Mouse (Mus musculus): ENCODE results near the gene Doc2a. TPM values are rescaled to one million over a fixed set of nuclear protein-coding genes. Genes with fewer than 3 reads are reported as not detected.
A peak's percentile ranks its signal among the peaks of the same experiment; 100 is the strongest.

Doc2a gene
- polyA plus RNA-seq, 1 experiment from 2014 or later = 0.89 TPM

DNA sequence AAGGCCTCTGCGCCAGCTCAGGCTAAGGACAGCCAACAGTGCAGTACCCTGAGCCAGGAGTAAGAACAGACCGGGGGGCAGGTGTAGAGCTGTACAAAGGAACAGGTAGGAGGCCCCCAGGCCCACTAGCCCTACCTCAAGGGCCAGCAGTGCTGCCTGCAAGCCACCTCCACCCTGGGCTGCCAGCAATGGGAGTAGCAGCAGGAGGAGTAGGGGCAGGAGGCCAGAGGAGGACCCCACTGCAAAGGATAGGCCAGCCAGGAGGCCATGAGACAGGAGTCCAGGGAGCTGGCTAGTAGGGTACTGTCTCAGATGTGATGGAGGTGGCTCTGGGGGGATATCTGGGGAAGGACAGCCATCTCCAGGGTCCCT lies 23.3 kb downstream of the Doc2a start:
- H3K27ac ChIP-seq (ENCODE audit: low read length) = no peak overlapping the region
- H3K36me3 ChIP-seq (ENCODE audit: control insufficient read depth, insufficient read depth, low read length) = peaks cover 52% of the 10 kb centered on the region
- no peaks in the 10 kb centered on the region for H3K27me3 ChIP-seq (ENCODE audit: control insufficient read depth, insufficient read depth, low read length)
- no peak for ATAC-seq (ENCODE audit: insufficient read depth, low FRiP score)
- no peak overlapping the region for H3K9ac ChIP-seq (ENCODE audit: low read length)
- 100% methylated on average over 2 of the region's 2 CpGs for WGBS
- no peaks in the 10 kb centered on the region for H3K4me1 ChIP-seq (ENCODE audit: control insufficient read depth, insufficient read depth, low read length)
- no peaks in the 10 kb centered on the region for H3K9me3 ChIP-seq (replicated peaks; ENCODE audit: control insufficient read depth, low read length)
- no peak overlapping the region for H3K4me2 ChIP-seq (ENCODE audit: low read depth, low read length)
- no peak overlapping the region for H3K4me3 ChIP-seq (replicated peaks; ENCODE audit: low read length)

DNA sequence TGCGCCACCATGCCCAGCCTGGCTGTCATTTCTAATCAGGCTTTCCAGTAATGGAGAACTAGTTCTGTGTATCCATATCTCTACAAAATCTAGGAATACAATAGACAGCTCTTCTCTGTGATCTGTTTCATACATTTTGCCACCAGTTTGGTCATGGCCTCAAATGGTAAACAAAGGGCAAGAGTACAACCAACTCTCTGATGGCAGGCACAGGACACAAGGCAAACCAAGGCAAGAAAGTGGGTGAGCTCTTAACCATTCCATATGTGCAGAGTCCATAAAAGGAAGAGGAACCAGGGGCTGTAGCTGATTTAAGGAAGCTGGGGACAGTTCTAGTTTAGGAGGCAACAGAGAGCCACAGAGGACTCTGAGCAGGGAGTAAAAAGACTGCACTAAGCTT lies 30.0 kb downstream of the Doc2a start:
- no peak overlapping the region for H3K27ac ChIP-seq (ENCODE audit: low read length)

DNA sequence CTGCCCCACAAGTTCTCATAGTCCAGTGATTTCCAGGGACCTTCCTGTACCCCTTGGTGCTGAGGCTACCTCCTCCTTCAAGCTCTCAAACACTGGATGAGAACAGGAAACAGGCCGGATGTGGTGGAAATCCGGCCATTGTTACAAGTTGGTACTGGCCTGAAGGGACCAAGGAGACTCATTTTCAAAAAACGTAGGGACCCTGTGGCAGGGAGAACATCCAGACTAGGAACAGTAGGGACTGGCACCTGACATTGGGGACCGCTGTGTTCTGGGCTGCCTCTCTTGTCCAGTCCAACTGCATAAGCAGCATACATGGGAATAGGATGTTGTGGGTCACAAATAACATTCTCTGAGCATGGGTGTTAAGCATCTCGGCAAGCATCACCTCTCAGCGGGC lies 33.8 kb downstream of the Doc2a start:
- WGBS = 71% methylated on average over 6 of the region's 6 CpGs
- peak overlapping the region; percentile 26; the same call in 1 of the 2 replicates for H3K27ac ChIP-seq (ENCODE audit: low read length)

More for the DNA sequence above, 30.0 kb downstream of the Doc2a start:
- H3K9me3 ChIP-seq (replicated peaks; ENCODE audit: control insufficient read depth, low read length) = no peaks in the 10 kb centered on the region
- 100% methylated on average over 1 of the region's 1 CpGs for WGBS
- no peak for ATAC-seq (ENCODE audit: insufficient read depth, low FRiP score)
- no peak overlapping the region for H3K9ac ChIP-seq (ENCODE audit: low read length)
- no peaks in the 10 kb centered on the region for H3K27me3 ChIP-seq (ENCODE audit: control insufficient read depth, insufficient read depth, low read length)
- H3K4me3 ChIP-seq (replicated peaks; ENCODE audit: low read length) = no peak overlapping the region
- no peak overlapping the region for H3K4me2 ChIP-seq (ENCODE audit: low read depth, low read length)
- H3K4me1 ChIP-seq (ENCODE audit: control insufficient read depth, insufficient read depth, low read length) = peaks cover 8% of the 10 kb centered on the region
- H3K36me3 ChIP-seq (ENCODE audit: control insufficient read depth, insufficient read depth, low read length) = peaks cover 34% of the 10 kb centered on the region

DNA sequence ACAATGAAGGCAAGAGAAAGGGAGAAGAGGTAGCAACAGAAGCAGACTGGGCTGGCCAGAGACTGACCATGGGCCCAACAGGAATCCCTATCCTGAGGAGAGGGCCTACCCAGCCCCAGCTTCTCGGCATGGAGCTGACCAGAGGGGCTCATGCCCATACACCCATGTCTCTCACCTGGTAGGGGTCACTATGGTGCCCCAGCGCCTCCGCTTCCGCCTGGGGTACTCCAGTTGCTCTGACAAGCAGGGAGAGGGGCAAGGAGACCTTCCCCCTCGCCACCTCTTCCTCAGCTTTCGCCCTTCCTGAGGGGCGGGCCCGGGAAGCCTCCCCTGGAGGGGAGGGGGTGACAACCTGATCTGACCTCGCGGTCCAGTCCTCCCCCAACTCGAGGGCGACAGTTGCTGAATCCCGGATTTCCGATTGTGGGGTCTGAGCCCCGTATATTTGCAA lies 36.5 kb downstream of the Doc2a start:
- Histone ChIP-seq H3K36me3 (ENCODE audit: control insufficient read depth, insufficient read depth, low read length) (peaks cover 5% of the 10 kb centered on the region; the same call in 1 of the 2 replicates), H3K27me3 (ENCODE audit: control insufficient read depth, insufficient read depth, low read length) (no peaks in the 10 kb centered on the region), H3K27ac (ENCODE audit: low read length) (peak overlapping the region; percentile 94), H3K4me3 (replicated peaks; ENCODE audit: low read length) (peak overlapping the region; percentile 88), H3K4me2 (ENCODE audit: low read depth, low read length) (peak overlapping the region; percentile 95), H3K9ac (ENCODE audit: low read length) (peak overlapping the region; percentile 92), H3K4me1 (ENCODE audit: control insufficient read depth, insufficient read depth, low read length) (peaks cover 21% of the 10 kb centered on the region), H3K9me3 (replicated peaks; ENCODE audit: control insufficient read depth, low read length) (no peaks in the 10 kb centered on the region)
- no peak for ATAC-seq (ENCODE audit: insufficient read depth, low FRiP score)
- under 1% methylated on average over 15 of the region's 15 CpGs for WGBS

More for the DNA sequence above, 33.8 kb downstream of the Doc2a start:
- no peaks in the 10 kb centered on the region for H3K9me3 ChIP-seq (replicated peaks; ENCODE audit: control insufficient read depth, low read length)
- no peak overlapping the region; the same call in 1 of the 2 replicates for H3K9ac ChIP-seq (ENCODE audit: low read length)
- no peak overlapping the region; the same call in 1 of the 2 replicates for H3K4me3 ChIP-seq (replicated peaks; ENCODE audit: low read length)
- ATAC-seq (ENCODE audit: insufficient read depth, low FRiP score) = no peak
- no peaks in the 10 kb centered on the region for H3K27me3 ChIP-seq (ENCODE audit: control insufficient read depth, insufficient read depth, low read length)
- peaks cover 21% of the 10 kb centered on the region for H3K4me1 ChIP-seq (ENCODE audit: control insufficient read depth, insufficient read depth, low read length)
- H3K36me3 ChIP-seq (ENCODE audit: control insufficient read depth, insufficient read depth, low read length) = peaks cover 17% of the 10 kb centered on the region
- peak overlapping the region; percentile 95; the same call in 1 of the 2 replicates for H3K4me2 ChIP-seq (ENCODE audit: low read depth, low read length)

DNA sequence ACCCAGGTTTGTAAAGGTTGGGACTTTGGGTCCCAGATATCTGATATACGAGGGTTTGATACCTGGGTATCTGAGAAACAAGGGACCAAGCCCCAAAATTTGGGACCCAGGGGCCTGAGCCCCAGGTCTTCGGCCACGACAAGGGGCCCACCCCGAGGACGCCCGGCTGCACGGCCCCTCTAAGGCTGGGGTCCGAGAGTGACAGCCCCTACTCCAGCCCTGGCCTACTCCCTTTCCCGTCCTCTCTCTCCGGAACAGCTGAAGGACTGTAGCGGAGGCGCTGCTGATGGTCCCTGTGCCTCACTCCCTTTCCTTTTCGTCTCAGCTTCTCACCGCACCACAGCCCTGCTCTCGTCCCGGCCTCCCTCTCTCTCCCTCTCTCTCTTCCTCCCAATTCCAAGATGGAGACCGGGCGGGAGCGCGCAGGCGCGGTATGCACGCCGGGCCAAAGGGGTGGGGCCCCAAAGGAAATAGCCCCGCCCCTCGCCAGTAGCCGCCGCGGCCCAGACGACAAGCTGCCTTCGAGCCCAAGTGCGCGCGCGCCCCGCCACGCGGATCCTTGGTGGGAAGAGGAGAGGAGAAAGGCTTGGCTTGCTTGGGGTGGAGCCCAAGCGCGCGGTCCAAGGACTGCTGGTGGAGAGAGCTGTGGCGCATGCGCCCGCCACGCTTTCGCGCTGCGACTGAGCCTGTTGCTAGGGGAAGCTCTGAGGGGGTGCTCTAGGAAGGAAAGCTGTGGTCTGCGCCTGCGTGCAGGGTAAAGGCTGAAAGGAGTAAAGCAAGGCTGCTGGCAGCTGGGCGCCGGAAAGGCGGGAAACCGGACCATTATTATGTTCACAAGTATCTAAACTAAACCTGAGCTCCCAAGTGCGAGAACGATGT lies 37.3 kb downstream of the Doc2a start, which contains the start of gene Taok2:
Taok2 (minus strand) TSS at position 418 of the 879 bp plus-strand sequence.
- Histone ChIP-seq H3K4me3 (replicated peaks; ENCODE audit: low read length) (peak within 1 kb of the TSS; percentile 88), H3K9me3 (replicated peaks; ENCODE audit: control insufficient read depth, low read length) (no peaks in the 10 kb centered on the region), H3K27ac (ENCODE audit: low read length) (peak within 1 kb of the TSS; percentile 94), H3K27me3 (ENCODE audit: control insufficient read depth, insufficient read depth, low read length) (no peaks in the 10 kb centered on the region), H3K4me2 (ENCODE audit: low read depth, low read length) (peak within 1 kb of the TSS; percentile 95), H3K36me3 (ENCODE audit: control insufficient read depth, insufficient read depth, low read length) (no peaks in the 10 kb centered on the region; the same call in 1 of the 2 replicates), H3K4me1 (ENCODE audit: control insufficient read depth, insufficient read depth, low read length) (peaks cover 21% of the 10 kb centered on the region), H3K9ac (ENCODE audit: low read length) (peak within 1 kb of the TSS; percentile 92)
- ATAC-seq (ENCODE audit: insufficient read depth, low FRiP score) = peak; percentile 99
- under 1% methylated on average over 56 of the region's 56 CpGs for WGBS

DNA sequence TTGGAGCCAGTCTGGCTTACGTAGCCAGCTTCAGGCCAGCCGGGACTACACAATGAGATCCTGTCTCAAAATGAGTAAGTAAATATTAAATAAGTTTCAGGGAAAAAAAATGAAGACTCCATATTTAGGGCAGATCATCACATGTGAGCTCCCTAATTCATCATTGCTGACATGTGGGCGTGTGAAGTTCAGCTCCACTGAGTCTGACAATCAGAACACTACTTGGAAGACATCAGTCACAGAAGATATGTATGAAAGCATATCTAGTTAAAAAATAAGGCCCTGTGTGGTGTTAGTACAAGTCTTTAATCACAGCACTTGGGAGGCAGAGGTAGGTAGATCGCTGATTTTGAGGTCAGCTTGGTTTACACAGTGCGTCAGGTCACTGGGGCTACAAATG lies 40.1 kb downstream of the Doc2a start:
- no peak overlapping the region for H3K4me2 ChIP-seq (ENCODE audit: low read depth, low read length)
- H3K9ac ChIP-seq (ENCODE audit: low read length) = no peak overlapping the region
- no peak for ATAC-seq (ENCODE audit: insufficient read depth, low FRiP score)
- H3K4me1 ChIP-seq (ENCODE audit: control insufficient read depth, insufficient read depth, low read length) = peaks cover 13% of the 10 kb centered on the region
- H3K36me3 ChIP-seq (ENCODE audit: control insufficient read depth, insufficient read depth, low read length) = no peaks in the 10 kb centered on the region
- no peak overlapping the region for H3K4me3 ChIP-seq (replicated peaks; ENCODE audit: low read length)
- H3K9me3 ChIP-seq (replicated peaks; ENCODE audit: control insufficient read depth, low read length) = no peaks in the 10 kb centered on the region
- H3K27me3 ChIP-seq (ENCODE audit: control insufficient read depth, insufficient read depth, low read length) = no peaks in the 10 kb centered on the region
- 56% methylated on average over 5 of the region's 5 CpGs for WGBS
- H3K27ac ChIP-seq (ENCODE audit: low read length) = no peak overlapping the region

DNA sequence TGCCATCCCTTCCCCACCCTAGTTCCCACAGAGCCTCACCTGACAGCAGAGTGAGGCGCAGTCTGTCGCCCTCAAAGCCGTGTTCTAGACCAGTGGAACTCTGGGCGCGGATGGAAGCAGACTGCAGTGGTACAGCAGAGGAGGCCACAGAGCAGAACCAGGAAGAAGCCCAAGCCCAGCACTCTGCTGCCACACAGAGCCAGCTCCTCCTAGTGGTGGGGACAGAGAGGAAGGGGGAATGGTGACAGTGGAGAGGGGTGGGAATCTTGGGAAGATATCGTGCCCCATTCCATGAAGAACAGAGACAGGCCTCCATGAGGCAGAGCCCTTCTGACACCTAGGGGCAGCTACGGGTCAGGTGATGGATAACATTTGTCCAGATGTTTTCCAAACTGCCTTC lies 41.6 kb downstream of the Doc2a start:
- Histone ChIP-seq H3K27me3 (ENCODE audit: control insufficient read depth, insufficient read depth, low read length) (no peaks in the 10 kb centered on the region), H3K4me2 (ENCODE audit: low read depth, low read length) (no peak overlapping the region), H3K27ac (ENCODE audit: low read length) (no peak overlapping the region), H3K4me3 (replicated peaks; ENCODE audit: low read length) (no peak overlapping the region), H3K4me1 (ENCODE audit: control insufficient read depth, insufficient read depth, low read length) (no peaks in the 10 kb centered on the region), H3K9ac (ENCODE audit: low read length) (no peak overlapping the region), H3K9me3 (replicated peaks; ENCODE audit: control insufficient read depth, low read length) (no peaks in the 10 kb centered on the region), H3K36me3 (ENCODE audit: control insufficient read depth, insufficient read depth, low read length) (no peaks in the 10 kb centered on the region)
- WGBS = 42% methylated on average over 7 of the region's 7 CpGs
- no peak for ATAC-seq (ENCODE audit: insufficient read depth, low FRiP score)

DNA sequence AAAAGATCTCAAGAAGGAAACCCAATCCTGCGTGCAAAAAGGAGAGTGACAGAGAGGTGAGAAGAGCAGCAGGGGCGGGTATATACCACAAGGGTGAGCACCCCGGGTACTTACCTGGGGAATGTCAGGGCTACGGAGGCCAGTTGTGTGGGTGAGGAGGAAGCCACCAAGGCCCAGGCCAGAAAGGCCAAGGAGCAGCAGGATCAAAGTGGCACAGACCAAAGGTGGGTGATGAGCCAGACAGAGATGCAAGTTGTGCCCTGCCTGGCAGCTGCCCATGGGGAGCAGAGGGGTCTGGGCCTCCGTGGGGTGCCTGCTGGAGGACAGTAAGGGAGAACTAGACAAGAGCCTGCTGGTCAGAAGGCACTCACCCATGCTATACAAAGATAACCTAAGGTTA lies 49.7 kb downstream of the Doc2a start:
- peak overlapping the region; percentile 34 for H3K27ac ChIP-seq (ENCODE audit: low read length)
- no peak overlapping the region; the same call in 1 of the 2 replicates for H3K4me3 ChIP-seq (replicated peaks; ENCODE audit: low read length)
- no peaks in the 10 kb centered on the region for H3K9me3 ChIP-seq (replicated peaks; ENCODE audit: control insufficient read depth, low read length)
- peak overlapping the region; percentile 82 for H3K4me2 ChIP-seq (ENCODE audit: low read depth, low read length)
- peaks cover 15% of the 10 kb centered on the region for H3K4me1 ChIP-seq (ENCODE audit: control insufficient read depth, insufficient read depth, low read length)
- WGBS = 80% methylated on average over 5 of the region's 5 CpGs
- no peaks in the 10 kb centered on the region for H3K27me3 ChIP-seq (ENCODE audit: control insufficient read depth, insufficient read depth, low read length)
- H3K36me3 ChIP-seq (ENCODE audit: control insufficient read depth, insufficient read depth, low read length) = no peaks in the 10 kb centered on the region
- no peak overlapping the region for H3K9ac ChIP-seq (ENCODE audit: low read length)
- ATAC-seq (ENCODE audit: insufficient read depth, low FRiP score) = no peak

DNA sequence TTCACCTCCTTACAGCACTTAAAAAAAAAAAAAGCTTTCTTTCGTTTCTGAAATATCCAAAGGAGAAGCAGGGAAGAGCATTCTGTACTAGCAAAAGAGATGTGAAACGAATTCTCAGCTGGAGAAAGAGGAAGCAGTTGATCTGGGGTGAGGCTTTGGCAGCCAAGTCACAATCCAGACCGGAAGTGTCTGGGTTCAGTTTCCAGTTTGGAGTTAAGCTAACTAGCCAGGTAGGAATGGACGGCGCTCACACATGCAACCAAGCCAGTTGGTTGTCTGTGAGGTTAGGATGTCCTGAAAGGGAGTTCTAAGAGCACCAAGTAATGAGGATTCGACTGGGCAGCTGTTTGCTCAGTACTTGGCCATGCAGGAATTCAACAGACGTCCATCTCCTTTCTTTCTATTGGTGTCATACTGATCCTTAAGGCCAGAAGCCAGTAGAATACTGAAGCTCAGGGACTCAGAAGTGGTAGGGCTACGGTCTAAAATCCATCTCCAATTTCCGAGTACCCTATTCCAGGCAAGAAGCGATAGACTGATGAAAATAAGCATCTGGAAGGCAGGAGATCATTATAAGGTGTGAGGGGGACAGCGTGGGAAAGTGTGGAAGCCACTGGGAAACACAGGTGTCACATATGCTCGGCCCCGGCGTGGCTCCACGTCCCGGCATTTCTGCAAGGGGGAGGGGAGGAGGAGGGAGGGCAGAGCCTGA lies 50.3 kb downstream of the Doc2a start:
- H3K27me3 ChIP-seq (ENCODE audit: control insufficient read depth, insufficient read depth, low read length) = no peaks in the 10 kb centered on the region
- H3K9ac ChIP-seq (ENCODE audit: low read length) = peak overlapping the region; percentile 86
- H3K4me3 ChIP-seq (replicated peaks; ENCODE audit: low read length) = peak overlapping the region; percentile 69
- no peaks in the 10 kb centered on the region for H3K9me3 ChIP-seq (replicated peaks; ENCODE audit: control insufficient read depth, low read length)
- peaks cover 15% of the 10 kb centered on the region for H3K4me1 ChIP-seq (ENCODE audit: control insufficient read depth, insufficient read depth, low read length)
- no peaks in the 10 kb centered on the region for H3K36me3 ChIP-seq (ENCODE audit: control insufficient read depth, insufficient read depth, low read length)
- peak overlapping the region; percentile 78 for H3K27ac ChIP-seq (ENCODE audit: low read length)
- ATAC-seq (ENCODE audit: insufficient read depth, low FRiP score) = no peak
- peak overlapping the region; percentile 82 for H3K4me2 ChIP-seq (ENCODE audit: low read depth, low read length)
- WGBS = 17% methylated on average over 16 of the region's 16 CpGs

Data from stomach, embryonic 16.5 days (tissue).